Mouse (Mus musculus) brown adipose tissue, adult 24 weeks (tissue): ENCODE data around the gene Myo1c. TPM values are rescaled to one million over a fixed set of nuclear protein-coding genes. Genes with fewer than 3 reads are reported as not detected.

Source experiments
- H3K27ac ChIP-seq: fragments of 200-500 bp; replicated peaks from 2 replicates; pipeline ENCODE4 v1.5.1; 2012; ENCODE audit warnings: low read depth, mild to moderate bottlenecking, low read length
- H3K4me1 ChIP-seq: fragments of 200-500 bp; 2 replicates; pipeline ENCODE4 v1.6.1; 2012; ENCODE audit warnings: low read length, mixed read lengths; ENCODE audit not compliant: control insufficient read depth, insufficient read depth, insufficient read length
- H3K4me3 ChIP-seq: fragments of 200-500 bp; 2 replicates; pipeline ENCODE4 v1.5.1; 2012; ENCODE audit warnings: low read depth, mild to moderate bottlenecking, low read length, moderate library complexity; ENCODE audit not compliant: insufficient read depth
- polyA plus RNA-seq: library from polyadenylated mRNA; stranded (reverse); fragments of >200 nt; gene quantifications from 2 replicates; pipeline ENCODE4 v1.2.4, GENCODE M21; 2012; ENCODE audit not compliant: missing spikeins, insufficient read depth, insufficient read length

Gene Myo1c
- polyA plus RNA-seq, 1 experiment, result 65.7 TPM

- H3K4me3 ChIP-seq, result peak overlapping the region; percentile 86
- peaks cover 33% of the 10 kb centered on the region for H3K4me1 ChIP-seq
Observed at GRCm38 (mm10) chr11:75654471-75655390, 4.4 kb downstream of the Myo1c start.

GRCm38 (mm10) chr11:75655621-75656545 is 5.6 kb downstream of the Myo1c start:
- Histone ChIP-seq H3K4me1 (peaks cover 33% of the 10 kb centered on the region), H3K27ac (peak overlapping the region; percentile 97), H3K4me3 (peak overlapping the region; percentile 86)

More at GRCm38 (mm10) chr11:75654471-75655390, 4.4 kb downstream of the Myo1c start:
- peak overlapping the region; percentile 97 for H3K27ac ChIP-seq

GRCm38 (mm10) chr11:75656621-75657590 is 6.6 kb downstream of the Myo1c start:
- Histone ChIP-seq H3K4me3 (peak overlapping the region; percentile 86), H3K4me1 (peaks cover 33% of the 10 kb centered on the region), H3K27ac (peak overlapping the region; percentile 97)

GRCm38 (mm10) chr11:75657841-75658240 is 7.5 kb downstream of the Myo1c start:
- no peak overlapping the region; the same call in 1 of the 2 replicates for H3K27ac ChIP-seq
- H3K4me1 ChIP-seq, result peaks cover 26% of the 10 kb centered on the region
- no peak overlapping the region for H3K4me3 ChIP-seq

GRCm38 (mm10) chr11:75658311-75658710 is 8.0 kb downstream of the Myo1c start:
- Histone ChIP-seq H3K4me1 (peaks cover 23% of the 10 kb centered on the region), H3K4me3 (no peak overlapping the region), H3K27ac (peak overlapping the region; percentile 82)

DNA sequence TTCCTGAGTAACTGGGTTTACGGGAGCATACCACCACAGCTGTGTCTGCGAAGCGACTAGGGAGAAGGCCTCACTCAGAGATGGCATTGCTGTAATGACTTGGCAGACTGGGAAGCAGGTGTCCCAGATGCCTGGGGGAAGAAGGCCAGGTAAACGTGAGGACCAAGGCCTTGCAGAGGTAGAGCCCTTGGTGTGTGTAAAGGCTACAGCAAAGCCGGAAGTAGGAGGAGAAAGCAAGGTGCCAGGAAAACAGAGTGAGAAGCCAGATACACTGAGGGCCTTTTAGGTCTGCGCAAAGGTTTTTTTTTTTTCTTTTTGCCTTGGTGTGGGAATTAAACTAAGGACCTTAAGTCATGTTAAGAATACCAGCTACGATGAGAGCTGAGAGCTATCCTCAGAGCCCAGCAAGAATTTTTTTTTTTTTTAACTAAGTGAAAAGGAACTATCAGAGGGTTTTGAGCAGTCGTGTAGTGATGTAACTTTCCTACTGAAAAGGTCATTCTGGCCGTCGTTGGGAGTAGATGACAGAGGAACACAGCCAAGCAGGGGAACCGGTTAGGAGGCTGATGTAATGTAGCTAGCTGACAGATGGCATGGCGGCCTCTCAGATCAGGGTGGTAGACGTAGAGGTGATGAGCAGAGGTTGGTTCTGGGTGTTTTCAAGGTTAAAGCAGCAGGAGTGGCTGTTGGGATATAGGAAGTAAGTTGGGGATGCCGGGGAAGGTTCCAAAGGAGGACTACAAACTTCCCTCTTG is 8.9 kb downstream of the Myo1c start:
- Histone ChIP-seq H3K4me1 (peaks cover 23% of the 10 kb centered on the region), H3K27ac (peak overlapping the region; percentile 82), H3K4me3 (no peak overlapping the region)

DNA sequence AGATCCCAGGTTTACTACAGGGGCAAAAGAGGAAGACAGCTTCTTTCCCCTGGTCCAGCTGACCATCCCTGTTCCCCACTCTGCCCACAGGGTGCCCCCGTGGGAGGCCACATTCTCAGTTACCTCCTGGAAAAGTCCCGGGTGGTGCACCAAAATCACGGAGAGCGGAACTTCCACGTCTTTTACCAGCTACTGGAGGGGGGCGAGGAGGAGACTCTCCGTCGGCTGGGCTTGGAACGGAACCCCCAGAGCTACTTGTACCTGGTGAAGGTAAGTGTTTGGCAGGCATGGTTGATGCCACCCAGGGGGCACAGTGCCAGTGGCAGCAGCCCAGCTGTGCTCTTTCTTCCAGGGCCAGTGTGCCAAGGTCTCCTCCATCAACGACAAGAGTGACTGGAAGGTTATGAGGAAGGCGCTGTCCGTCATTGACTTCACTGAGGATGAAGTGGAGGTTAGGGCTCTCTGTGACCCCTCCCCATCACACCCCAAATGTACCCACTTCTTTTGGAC is 9.8 kb downstream of the Myo1c start:
- H3K4me3 ChIP-seq, result no peak overlapping the region
- peak overlapping the region; percentile 28 for H3K27ac ChIP-seq
- peaks cover 14% of the 10 kb centered on the region for H3K4me1 ChIP-seq

DNA sequence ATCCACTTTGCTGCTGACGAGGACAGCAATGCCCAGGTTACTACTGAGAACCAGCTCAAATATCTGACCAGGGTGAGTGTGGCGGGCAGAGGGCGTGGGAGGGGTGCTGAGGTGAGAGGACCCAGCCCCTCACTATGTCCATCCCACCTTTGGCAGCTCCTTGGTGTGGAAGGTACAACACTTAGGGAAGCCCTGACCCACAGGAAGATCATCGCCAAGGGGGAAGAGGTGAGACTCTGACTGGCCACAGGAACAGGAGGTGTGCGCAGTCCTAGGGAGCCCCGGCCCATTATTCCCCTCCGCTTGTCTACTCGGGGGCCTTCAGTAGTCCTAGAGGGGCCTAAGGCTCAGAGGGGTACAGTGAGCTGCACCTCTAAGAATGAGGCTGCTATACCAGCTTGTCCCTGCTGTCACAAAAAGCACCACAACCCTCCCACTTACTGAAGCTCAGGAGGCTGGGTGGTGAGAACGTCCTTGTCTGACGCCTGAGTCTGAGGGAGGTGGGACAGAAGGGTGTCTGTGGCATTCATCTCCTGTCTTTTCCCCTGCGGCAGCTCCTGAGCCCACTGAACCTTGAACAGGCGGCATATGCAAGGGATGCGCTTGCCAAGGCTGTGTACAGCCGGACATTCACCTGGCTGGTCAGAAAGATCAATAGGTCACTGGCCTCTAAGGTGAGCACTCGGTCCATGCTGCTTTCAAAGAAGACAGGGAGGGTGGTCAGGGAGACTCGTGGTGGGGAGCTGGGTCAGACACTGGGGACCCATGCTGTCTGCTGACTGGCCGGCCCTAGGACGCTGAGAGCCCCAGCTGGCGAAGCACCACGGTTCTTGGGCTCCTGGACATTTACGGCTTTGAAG is 10.9 kb downstream of the Myo1c start:
- no peak overlapping the region for H3K4me3 ChIP-seq
- no peak overlapping the region for H3K27ac ChIP-seq
- peaks cover 13% of the 10 kb centered on the region for H3K4me1 ChIP-seq

- H3K27ac ChIP-seq, result no peak overlapping the region
- peaks cover 9% of the 10 kb centered on the region; the same call in 1 of the 2 replicates for H3K4me1 ChIP-seq
- H3K4me3 ChIP-seq, result no peak overlapping the region
Observed at GRCm38 (mm10) chr11:75662131-75662530, 11.8 kb downstream of the Myo1c start.

DNA sequence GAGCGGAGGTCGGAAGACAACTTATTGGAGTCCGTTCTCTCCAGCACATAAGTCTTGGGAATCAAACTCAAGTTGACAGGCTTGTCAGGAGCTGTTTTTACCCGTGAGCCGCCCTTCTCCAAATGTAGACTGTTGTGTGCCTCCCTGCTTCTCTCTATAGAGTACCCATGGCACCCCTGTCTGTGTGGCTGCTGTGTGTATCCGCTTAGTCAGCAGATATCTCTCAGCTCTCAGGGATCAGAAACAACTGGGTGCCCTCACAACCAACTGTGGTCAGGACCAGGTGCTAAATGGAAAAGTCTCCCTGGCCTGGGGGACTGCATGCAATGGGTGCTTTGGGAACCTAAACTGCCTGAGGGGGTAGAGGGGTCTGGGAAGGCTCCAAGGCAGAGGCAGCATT is 16.0 kb downstream of the Myo1c start:
- H3K4me3 ChIP-seq, result no peak overlapping the region
- no peaks in the 10 kb centered on the region for H3K4me1 ChIP-seq
- no peak overlapping the region for H3K27ac ChIP-seq

- Histone ChIP-seq H3K4me1 (no peaks in the 10 kb centered on the region), H3K4me3 (no peak overlapping the region), H3K27ac (no peak overlapping the region)
Observed at GRCm38 (mm10) chr11:75668621-75669020, 18.3 kb downstream of the Myo1c start.

GRCm38 (mm10) chr11:75669176-75669852 is 19.0 kb downstream of the Myo1c start:
- H3K27ac ChIP-seq, result no peak overlapping the region
- no peak overlapping the region for H3K4me3 ChIP-seq
- H3K4me1 ChIP-seq, result no peaks in the 10 kb centered on the region
